15 mouse cellular contexts compared by ENCODE assay signal in genomic region chr6:88379756-88380155, GRCm38 (mm10).
A peak's percentile ranks its signal among the peaks of the same experiment; 100 is the strongest.
DNase-seq lines count a peak whose midpoint lies in the region; ATAC-seq lines count a peak whose summit lies in the region.
"Had no signal": no experiment of that assay in that cellular context is flagged by ENCODE, and none has a peak within 500 bp of the region (broad histone marks: within the 10 kb centered on the region; RNA-seq: fewer than 3 reads in every experiment).

No protein-coding gene starts in this region.

- H3K9me3 ChIP-seq in heart, embryonic 10.5 days, result no peaks in the 10 kb centered on the region
- no peaks in the 10 kb centered on the region for H3K9me3 ChIP-seq in neural tube, embryonic 13.5 days
- H3K9me3 ChIP-seq in neural tube, embryonic 15.5 days (replicated peaks), result no peaks in the 10 kb centered on the region
- H3K9me3 ChIP-seq in embryonic facial prominence, embryonic 10.5 days, result no peaks in the 10 kb centered on the region
- H3K9me3 ChIP-seq: midbrain, embryonic 15.5 days; neural tube, embryonic 12.5 days had no signal

- H3K27me3 ChIP-seq in heart, embryonic 10.5 days (ENCODE audit: insufficient read depth, poor library complexity, severe bottlenecking), result no peaks in the 10 kb centered on the region
- H3K27me3 ChIP-seq in neural tube, embryonic 13.5 days, result no peaks in the 10 kb centered on the region
- H3K27me3 ChIP-seq in neural tube, embryonic 15.5 days (replicated peaks), result no peaks in the 10 kb centered on the region
- no peaks in the 10 kb centered on the region for H3K27me3 ChIP-seq in embryonic facial prominence, embryonic 10.5 days (replicated peaks; ENCODE audit: low read depth, poor library complexity, severe bottlenecking)
- H3K27me3 ChIP-seq: midbrain, embryonic 15.5 days; neural tube, embryonic 12.5 days had no signal

- ATAC-seq in neural tube, embryonic 13.5 days (ENCODE audit: low read depth), result no peak
- no peak for ATAC-seq in neural tube, embryonic 15.5 days (ENCODE audit: low FRiP score)
- ATAC-seq: midbrain, embryonic 15.5 days had no signal

- peaks cover 27% of the 10 kb centered on the region for H3K4me1 ChIP-seq in heart, embryonic 10.5 days
- peaks cover 15% of the 10 kb centered on the region for H3K4me1 ChIP-seq in neural tube, embryonic 13.5 days (replicated peaks)
- H3K4me1 ChIP-seq in neural tube, embryonic 15.5 days, result 0 out of 2 replicates have a peak, but pooled peaks cover 3% of the 10 kb centered on the region
- peaks cover 36% of the 10 kb centered on the region for H3K4me1 ChIP-seq in embryonic facial prominence, embryonic 10.5 days
- H3K4me1 ChIP-seq: neural tube, embryonic 12.5 days had no signal

- no peak overlapping the region for H3K4me2 ChIP-seq in neural tube, embryonic 13.5 days
- H3K4me2 ChIP-seq in neural tube, embryonic 15.5 days, result no peak overlapping the region
- H3K4me2 ChIP-seq: liver, embryonic 11.5 days; midbrain, embryonic 15.5 days; neural tube, embryonic 12.5 days had no signal

- 0 out of 2 replicates have a peak overlapping the region, but pooled peaks have one; percentile 26 for H3K27ac ChIP-seq in heart, embryonic 10.5 days
- H3K27ac ChIP-seq in neural tube, embryonic 13.5 days (replicated peaks), result peak overlapping the region; percentile 24; the same call in 1 of the 2 replicates
- no peak overlapping the region for H3K27ac ChIP-seq in neural tube, embryonic 15.5 days (replicated peaks)
- H3K27ac ChIP-seq in embryonic facial prominence, embryonic 10.5 days (replicated peaks), result peak overlapping the region; percentile 71
- H3K27ac ChIP-seq: midbrain, embryonic 15.5 days; neural tube, embryonic 12.5 days had no signal

- H3K9ac ChIP-seq in neural tube, embryonic 13.5 days, result no peak overlapping the region
- no peak overlapping the region for H3K9ac ChIP-seq in neural tube, embryonic 15.5 days (replicated peaks)
- H3K9ac ChIP-seq: midbrain, embryonic 15.5 days; neural tube, embryonic 12.5 days had no signal

- DNase-seq in heart, embryonic 10.5 days (ENCODE audit: low spot score), result no peak
- no peak for DNase-seq in heart, adult 8-10 months (ENCODE audit: low spot score)
- DNase-seq in embryonic facial prominence, embryonic 10.5 days (ENCODE audit: low spot score), result peak; percentile 21
- DNase-seq in right cerebral cortex, postnatal 14 days, result no peak
- no peak for DNase-seq in T-cell, adult 2 months (ENCODE audit: low spot score)
- DNase-seq: heart, adult 11 months; layer of hippocampus, adult 9-11 months; retina, postnatal 1 day; thymus, postnatal 4 days had no signal

- no peaks in the 10 kb centered on the region for H3K36me3 ChIP-seq in heart, embryonic 10.5 days
- H3K36me3 ChIP-seq in neural tube, embryonic 13.5 days, result no peaks in the 10 kb centered on the region
- H3K36me3 ChIP-seq in neural tube, embryonic 15.5 days, result no peaks in the 10 kb centered on the region
- H3K36me3 ChIP-seq in embryonic facial prominence, embryonic 10.5 days (replicated peaks), result no peaks in the 10 kb centered on the region
- H3K36me3 ChIP-seq: midbrain, embryonic 15.5 days; neural tube, embryonic 12.5 days had no signal

- no peak overlapping the region for H3K4me3 ChIP-seq in heart, embryonic 10.5 days
- no peak overlapping the region for H3K4me3 ChIP-seq in neural tube, embryonic 13.5 days
- no peak overlapping the region for H3K4me3 ChIP-seq in neural tube, embryonic 15.5 days (replicated peaks)
- no peak overlapping the region for H3K4me3 ChIP-seq in embryonic facial prominence, embryonic 10.5 days
- H3K4me3 ChIP-seq: erythroblast, embryonic 14.5 days; midbrain, embryonic 15.5 days; neural tube, embryonic 12.5 days had no signal

- 31% methylated on average over 3 of the region's 3 CpGs for WGBS in heart, embryonic 10.5 days
- 37% methylated on average over 3 of the region's 3 CpGs for WGBS in neural tube, embryonic 13.5 days
- 51% methylated on average over 3 of the region's 3 CpGs for WGBS in neural tube, embryonic 15.5 days
- WGBS in embryonic facial prominence, embryonic 10.5 days, result 21% methylated on average over 3 of the region's 3 CpGs
